Mouse (Mus musculus) myocyte (in vitro differentiated cells): ENCODE measurements around the gene Scn1b.

Experiments used
- CEBPB ChIP-seq: IDR thresholded peaks from 2 replicates; pipeline ENCODE4 v1.6.1; 2011; ENCODE audit warnings: mild to moderate bottlenecking, moderate library complexity; ENCODE audit not compliant: poor library complexity, insufficient read depth, severe bottlenecking
- E2F4 ChIP-seq: IDR thresholded peaks from one replicate; pipeline ENCODE4 v1.6.1; 2011; ENCODE audit warnings: mild to moderate bottlenecking, control low read depth, moderate library complexity; ENCODE audit not compliant: insufficient read depth
- MAX ChIP-seq: IDR thresholded peaks from one replicate; pipeline ENCODE4 v1.6.1; 2011; ENCODE audit warnings: low read depth, mild to moderate bottlenecking, control low read depth
- MYOD1 ChIP-seq, 3 experiments: IDR thresholded peaks; one replicate each; pipeline ENCODE4 v1.6.1; 2011; ENCODE audit warnings: control low read depth in 2 of 3, low read depth in 2 of 3, mild to moderate bottlenecking in 2 of 3, moderate library complexity in 1 of 3; ENCODE audit not compliant: insufficient read length in 2 of 3, control insufficient read depth in 1 of 3
- MYOG ChIP-seq, 3 experiments: IDR thresholded peaks; one replicate each; pipeline ENCODE4 v1.6.1; 2011; ENCODE audit warnings: control low read depth in 2 of 3, low read depth in 2 of 3, mild to moderate bottlenecking in 2 of 3; ENCODE audit not compliant: insufficient read length in 2 of 3, control insufficient read depth in 1 of 3, insufficient read depth in 1 of 3
- POLR2A ChIP-seq: IDR thresholded peaks from one replicate; pipeline ENCODE4 v1.6.1; 2011; ENCODE audit warnings: low read depth, mild to moderate bottlenecking, control low read depth, moderate library complexity; ENCODE audit not compliant: insufficient read length
- POLR2AphosphoS2 ChIP-seq: IDR thresholded peaks from one replicate; pipeline ENCODE4 v1.6.1; 2011; ENCODE audit warnings: low read depth, control low read depth; ENCODE audit not compliant: insufficient read length
- SRF ChIP-seq: IDR thresholded peaks from one replicate; pipeline ENCODE4 v1.6.1; 2011; ENCODE audit warnings: low read depth; ENCODE audit not compliant: control insufficient read depth, insufficient read length
- TCF12 ChIP-seq: IDR thresholded peaks from one replicate; pipeline ENCODE4 v1.6.1; 2011; ENCODE audit warnings: mild to moderate bottlenecking, control low read depth; ENCODE audit not compliant: poor library complexity, insufficient read depth, severe bottlenecking
- TCF3 ChIP-seq: IDR thresholded peaks from one replicate; pipeline ENCODE4 v1.6.1; 2011; ENCODE audit warnings: low read depth, control low read depth; ENCODE audit not compliant: insufficient read length
- USF1 ChIP-seq: IDR thresholded peaks from one replicate; pipeline ENCODE4 v1.6.1; 2011; ENCODE audit warnings: low read depth, mild to moderate bottlenecking, control low read depth, moderate library complexity

GRCm38 (mm10) chr7:31124381-31124780, 2.4 kb downstream of the Scn1b start:
- TF ChIP-seq E2F4 (no peak), SRF (no peak), TCF3 (no peak), POLR2A (no peak), POLR2AphosphoS2 (no peak), TCF12 (no peak), MYOG (IDR thresholded peaks at IDR 0.05; ENCODE audit: control insufficient read depth in 1 of 3, insufficient read depth in 1 of 3, insufficient read length in 2 of 3, low read depth in 2 of 3) (no peak), USF1 (no peak), MAX (no peak), MYOD1 (IDR thresholded peaks at IDR 0.05; ENCODE audit: control insufficient read depth in 1 of 3, insufficient read length in 2 of 3, low read depth in 2 of 3) (no peak), CEBPB (no peak)
